Mouse (Mus musculus): ENCODE measurements around the gene Arl15.

DNA sequence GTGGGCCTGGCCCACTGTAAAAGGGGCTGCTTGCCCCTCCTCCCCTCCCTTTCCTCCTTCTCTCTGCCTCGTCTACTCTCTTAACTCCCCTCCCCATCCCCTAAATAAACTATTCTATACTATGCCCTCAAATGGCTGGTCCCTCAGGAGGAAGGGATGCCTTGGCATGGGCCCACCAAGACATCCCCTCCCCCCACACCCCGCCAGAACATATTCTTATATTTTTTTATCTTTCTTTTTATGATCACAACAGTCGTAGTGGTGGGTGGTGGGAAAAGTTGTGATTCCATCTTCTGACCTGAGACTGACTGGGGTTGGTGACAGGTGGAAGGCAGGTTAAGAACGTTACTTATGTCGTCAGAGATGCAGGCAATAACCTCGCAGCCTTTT lies 22.1 kb downstream of the Arl15 start:
- TF ChIP-seq CTCF (IDR thresholded peaks at IDR 0.05), result no peak
- no peak for TF ChIP-seq EP300 (IDR thresholded peaks at IDR 0.05; ENCODE audit: insufficient read depth, low read depth, low read length)
- TF ChIP-seq POLR2A (IDR thresholded peaks at IDR 0.05; ENCODE audit: insufficient read depth, low read depth, low read length), result no peak

Data from heart, adult 2 months (tissue).